Mouse (Mus musculus): ENCODE results near the gene Krtap10-10. TPM values are rescaled to one million over a fixed set of nuclear protein-coding genes. Genes with fewer than 3 reads are reported as not detected.

The Krtap10-10 gene
- polyA plus RNA-seq, 1 experiment, result not detected

DNA sequence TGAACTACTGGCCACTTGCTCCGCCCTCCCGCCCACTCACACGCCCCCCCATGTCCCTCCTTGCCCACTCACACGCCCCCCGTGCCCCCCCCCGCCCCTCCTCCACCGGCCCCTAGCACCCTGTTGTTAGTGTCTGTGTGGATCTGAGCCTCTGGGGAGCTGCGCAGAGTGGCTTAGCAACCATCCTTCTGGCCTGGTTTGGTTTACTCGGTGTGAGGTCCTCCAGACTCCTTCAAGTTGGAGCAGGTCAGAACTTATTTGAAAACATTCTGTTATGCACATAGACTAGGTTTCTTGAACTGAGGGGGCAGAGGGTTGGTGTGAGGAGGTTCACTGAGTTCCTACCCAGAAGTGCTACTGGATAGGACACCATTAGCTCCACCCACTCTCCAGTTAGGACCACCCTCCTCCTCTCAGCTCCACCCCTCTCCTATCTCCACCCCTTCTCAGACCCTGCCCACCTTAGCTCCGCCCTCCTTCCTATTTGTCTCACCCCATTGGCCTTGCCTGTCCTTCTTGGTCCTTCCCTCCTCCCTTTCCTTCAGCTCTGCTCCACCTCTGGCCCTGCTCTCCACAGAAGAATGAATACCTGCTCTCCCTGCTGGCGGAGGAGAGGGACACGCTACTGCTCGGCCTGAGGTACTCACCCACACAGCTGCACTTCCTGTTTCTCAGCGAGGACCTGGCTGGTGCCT, 28.5 kb downstream of the Krtap10-10 start:
- no peak overlapping the region for H3K27ac ChIP-seq (ENCODE audit: insufficient read depth, low read depth, low read length)
- no peaks in the 10 kb centered on the region for H3K4me1 ChIP-seq (ENCODE audit: control insufficient read depth, insufficient read depth, low read length)
- H3K4me3 ChIP-seq (ENCODE audit: insufficient read depth, low read length), result peak overlapping the region; percentile 43
- no peak for TF ChIP-seq CTCF (IDR thresholded peaks at IDR 0.05; ENCODE audit: low read depth, low read length)
- TF ChIP-seq POLR2A (IDR thresholded peaks at IDR 0.05; ENCODE audit: borderline replicate concordance, low read depth, low read length), result no peak

DNA sequence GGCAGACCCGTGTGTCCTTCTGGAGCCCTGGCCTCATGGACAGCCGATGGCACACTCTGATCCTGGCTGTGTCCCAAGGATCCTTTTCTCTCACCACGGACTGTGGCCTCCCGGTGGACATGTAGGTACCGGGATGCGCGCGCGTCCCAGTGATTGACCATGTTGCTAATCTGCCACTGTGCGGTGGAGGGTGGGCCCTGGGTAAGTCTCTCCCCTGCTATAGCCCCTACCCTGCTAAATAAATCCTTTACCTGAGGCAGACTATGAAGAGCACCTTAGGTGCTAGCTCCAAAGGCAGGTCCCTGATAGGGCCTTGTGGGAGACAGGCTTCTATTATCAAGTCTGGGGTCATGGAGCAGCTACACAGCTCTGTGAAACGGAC, 29.0 kb downstream of the Krtap10-10 start:
- H3K4me3 ChIP-seq (ENCODE audit: insufficient read depth, low read length), result peak overlapping the region; percentile 43
- TF ChIP-seq CTCF (IDR thresholded peaks at IDR 0.05; ENCODE audit: low read depth, low read length) (no peak), POLR2A (IDR thresholded peaks at IDR 0.05; ENCODE audit: borderline replicate concordance, low read depth, low read length) (no peak)
- H3K27ac ChIP-seq (ENCODE audit: insufficient read depth, low read depth, low read length), result no peak overlapping the region
- no peaks in the 10 kb centered on the region for H3K4me1 ChIP-seq (ENCODE audit: control insufficient read depth, insufficient read depth, low read length)

DNA sequence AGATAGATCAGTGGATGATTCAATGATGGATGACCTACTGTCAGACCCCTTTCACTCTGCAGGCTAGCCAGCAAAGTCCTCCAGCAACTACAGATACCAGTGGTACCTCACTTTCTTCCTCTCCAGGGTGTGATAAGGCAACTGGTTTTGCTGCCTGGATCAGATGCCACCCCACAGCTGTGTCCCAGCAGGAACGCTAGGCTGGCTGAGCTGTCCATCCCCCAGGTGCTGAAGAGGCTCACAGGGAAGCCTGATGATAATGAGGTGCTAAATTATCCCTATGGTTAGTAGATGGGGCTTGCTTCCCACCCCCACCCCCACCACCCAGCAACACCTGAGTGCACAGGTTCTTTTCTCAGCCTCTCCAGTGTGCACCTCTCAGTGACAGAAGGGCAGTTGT, 31.8 kb downstream of the Krtap10-10 start:
- Histone ChIP-seq H3K4me3 (ENCODE audit: insufficient read depth, low read length) (no peak overlapping the region), H3K27ac (ENCODE audit: insufficient read depth, low read depth, low read length) (no peak overlapping the region), H3K4me1 (ENCODE audit: control insufficient read depth, insufficient read depth, low read length) (no peaks in the 10 kb centered on the region)
- TF ChIP-seq POLR2A (IDR thresholded peaks at IDR 0.05; ENCODE audit: borderline replicate concordance, low read depth, low read length), result no peak
- TF ChIP-seq CTCF (IDR thresholded peaks at IDR 0.05; ENCODE audit: low read depth, low read length), result no peak

DNA sequence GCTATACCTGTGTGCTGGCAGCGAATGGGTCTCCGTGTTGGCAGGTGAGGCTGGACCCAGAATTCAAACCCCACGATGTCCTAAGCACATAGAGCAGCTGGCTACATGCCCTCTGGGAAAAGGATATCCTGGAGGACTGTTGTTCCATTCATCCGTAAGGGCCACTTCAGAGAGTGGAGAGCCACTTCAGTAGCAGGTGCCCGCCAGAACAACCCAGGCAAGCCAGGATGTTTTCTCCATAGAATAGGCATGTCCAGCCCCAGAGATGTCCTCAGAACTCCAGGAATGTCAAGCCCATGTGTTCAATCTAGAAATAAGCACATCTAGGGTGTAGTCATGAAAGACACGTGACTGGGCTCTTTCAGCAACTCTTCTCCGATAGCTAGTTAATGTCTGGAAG, 33.9 kb downstream of the Krtap10-10 start:
- no peaks in the 10 kb centered on the region for H3K4me1 ChIP-seq (ENCODE audit: control insufficient read depth, insufficient read depth, low read length)
- no peak overlapping the region for H3K27ac ChIP-seq (ENCODE audit: insufficient read depth, low read depth, low read length)
- no peak overlapping the region for H3K4me3 ChIP-seq (ENCODE audit: insufficient read depth, low read length)
- TF ChIP-seq POLR2A (IDR thresholded peaks at IDR 0.05; ENCODE audit: borderline replicate concordance, low read depth, low read length) (no peak), CTCF (IDR thresholded peaks at IDR 0.05; ENCODE audit: low read depth, low read length) (no peak)

DNA sequence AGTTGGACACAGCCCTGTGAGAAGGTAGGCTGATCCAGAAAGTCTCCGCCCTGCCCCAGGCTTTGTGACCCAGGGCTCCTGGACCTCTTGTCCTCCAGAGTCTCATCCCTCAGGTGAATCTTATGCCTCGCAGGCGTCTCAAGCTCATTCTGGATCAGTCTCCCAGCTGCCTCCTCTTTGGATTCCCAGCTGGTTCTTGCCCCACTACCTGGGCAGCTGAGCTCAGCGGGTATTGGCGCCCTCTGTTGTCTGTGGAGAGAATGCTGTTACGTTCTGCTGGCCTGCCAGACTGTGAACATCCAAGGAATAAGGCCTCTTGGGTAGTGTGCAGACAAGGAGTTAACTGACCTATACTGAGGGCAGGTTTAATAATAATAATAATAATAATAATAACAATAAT, 43.2 kb downstream of the Krtap10-10 start:
- no peak overlapping the region for H3K27ac ChIP-seq (ENCODE audit: insufficient read depth, low read depth, low read length)
- no peaks in the 10 kb centered on the region for H3K4me1 ChIP-seq (ENCODE audit: control insufficient read depth, insufficient read depth, low read length)
- TF ChIP-seq CTCF (IDR thresholded peaks at IDR 0.05; ENCODE audit: low read depth, low read length), result peak; percentile 55
- no peak for TF ChIP-seq POLR2A (IDR thresholded peaks at IDR 0.05; ENCODE audit: borderline replicate concordance, low read depth, low read length)

DNA sequence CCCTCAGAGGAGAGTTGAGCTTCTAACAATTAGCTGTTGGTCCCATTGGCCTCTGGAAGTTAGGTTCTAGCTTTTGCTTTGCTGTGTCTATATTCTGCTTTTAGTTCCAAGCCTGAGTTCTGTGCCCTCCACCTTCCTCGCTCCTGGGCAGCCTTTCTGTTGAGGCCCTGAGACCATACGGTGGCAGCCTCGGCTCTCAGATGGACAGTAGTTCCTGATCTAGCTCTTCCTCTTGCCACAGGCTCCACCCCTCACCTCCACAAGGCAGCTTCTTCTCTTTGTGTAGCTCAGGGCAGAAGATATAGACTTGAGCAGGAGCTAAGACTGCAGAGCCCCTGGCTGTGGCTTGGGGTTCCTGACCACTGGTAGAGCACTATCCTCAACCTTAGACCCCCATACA, 44.6 kb downstream of the Krtap10-10 start:
- no peak for TF ChIP-seq POLR2A (IDR thresholded peaks at IDR 0.05; ENCODE audit: borderline replicate concordance, low read depth, low read length)
- no peak for TF ChIP-seq CTCF (IDR thresholded peaks at IDR 0.05; ENCODE audit: low read depth, low read length)
- no peaks in the 10 kb centered on the region for H3K4me1 ChIP-seq (ENCODE audit: control insufficient read depth, insufficient read depth, low read length)
- H3K4me3 ChIP-seq (ENCODE audit: insufficient read depth, low read length), result no peak overlapping the region
- H3K27ac ChIP-seq (ENCODE audit: insufficient read depth, low read depth, low read length), result no peak overlapping the region

More for the DNA sequence above, 43.2 kb downstream of the Krtap10-10 start:
- H3K4me3 ChIP-seq (ENCODE audit: insufficient read depth, low read length), result no peak overlapping the region

DNA sequence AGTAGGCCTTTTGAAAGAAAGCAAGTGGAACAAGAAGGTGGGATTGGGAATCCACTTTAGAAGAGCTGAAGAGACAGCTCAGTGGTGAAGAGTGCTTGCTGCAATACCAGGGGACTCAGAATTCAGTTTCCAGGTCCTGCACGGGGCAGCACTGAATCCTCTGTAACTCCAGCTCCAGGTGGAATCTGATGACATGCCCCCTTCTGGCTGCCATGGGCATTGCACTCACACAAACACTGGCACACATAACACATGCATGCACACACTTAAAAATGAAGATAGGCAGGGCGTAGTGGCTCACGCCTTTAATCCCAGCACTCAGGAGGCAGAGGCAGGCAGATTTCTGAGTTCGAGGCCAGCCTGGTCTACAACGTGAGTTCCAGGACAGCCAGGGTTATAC, 46.8 kb downstream of the Krtap10-10 start:
- no peak overlapping the region for H3K4me3 ChIP-seq (ENCODE audit: insufficient read depth, low read length)
- no peaks in the 10 kb centered on the region for H3K4me1 ChIP-seq (ENCODE audit: control insufficient read depth, insufficient read depth, low read length)
- H3K27ac ChIP-seq (ENCODE audit: insufficient read depth, low read depth, low read length), result no peak overlapping the region
- no peak for TF ChIP-seq POLR2A (IDR thresholded peaks at IDR 0.05; ENCODE audit: borderline replicate concordance, low read depth, low read length)
- no peak; the same call in none of the 2 replicates for TF ChIP-seq CTCF (IDR thresholded peaks at IDR 0.05; ENCODE audit: low read depth, low read length)

DNA sequence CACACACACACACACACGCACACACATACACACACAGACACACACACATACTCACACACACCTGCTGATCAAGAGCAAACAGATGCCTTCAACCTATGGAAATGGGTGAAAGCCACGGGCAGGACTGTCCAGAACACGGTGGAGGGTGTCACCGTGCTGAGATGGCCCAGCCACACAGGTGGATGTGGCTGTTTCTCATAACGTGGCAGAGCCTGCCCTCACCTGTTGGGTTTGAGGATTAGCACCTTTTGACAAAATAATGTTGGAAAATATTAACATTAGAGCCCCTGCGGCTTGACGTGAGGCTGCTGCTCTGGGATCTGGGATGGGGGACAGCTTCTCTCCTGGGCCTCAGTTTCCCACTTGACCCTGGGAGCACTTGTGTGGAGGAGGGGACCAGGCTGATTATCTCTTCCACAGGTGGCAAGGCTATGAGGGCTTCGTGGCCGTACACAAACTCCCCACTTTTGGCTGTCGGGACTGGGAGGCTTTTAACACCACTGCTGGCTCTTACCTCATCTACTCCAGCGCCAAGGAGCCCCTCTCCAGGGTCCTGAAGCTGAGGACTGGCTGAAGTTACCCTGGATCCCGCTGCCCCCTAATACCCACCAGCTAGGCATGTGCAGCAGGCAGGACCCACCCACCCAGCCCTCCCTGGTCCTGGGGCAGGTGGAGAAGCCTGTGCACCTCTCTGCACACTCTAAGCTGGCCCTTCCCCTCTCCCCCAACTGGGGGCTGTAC, 50.4 kb downstream of the Krtap10-10 start:
- Histone ChIP-seq H3K27ac (ENCODE audit: insufficient read depth, low read depth, low read length) (no peak overlapping the region), H3K4me3 (ENCODE audit: insufficient read depth, low read length) (no peak overlapping the region), H3K4me1 (ENCODE audit: control insufficient read depth, insufficient read depth, low read length) (no peaks in the 10 kb centered on the region)
- TF ChIP-seq CTCF (IDR thresholded peaks at IDR 0.05; ENCODE audit: low read depth, low read length) (no peak), POLR2A (IDR thresholded peaks at IDR 0.05; ENCODE audit: borderline replicate concordance, low read depth, low read length) (no peak)

Other genes starting within 250 kb of the Krtap10-10 start
- gene Sumo3, start 229.8 kb upstream of the Krtap10-10 start, polyA plus RNA-seq (2012; ENCODE audit: insufficient read depth, insufficient read length, missing spikeins), result 165 and 203 TPM in 2 replicates
- gene Gm49325, start 229.8 kb upstream of the Krtap10-10 start, polyA plus RNA-seq (2012; ENCODE audit: insufficient read depth, insufficient read length, missing spikeins), result 40.9 and 41.8 TPM in 2 replicates
- 57.9 and 61.2 TPM in 2 replicates for gene Ube2g2, start 213.7 kb upstream of the Krtap10-10 start, polyA plus RNA-seq (2012; ENCODE audit: insufficient read depth, insufficient read length, missing spikeins)
- not detected in 2 replicates for gene Tspear, start 149.4 kb upstream of the Krtap10-10 start, polyA plus RNA-seq (2012; ENCODE audit: insufficient read depth, insufficient read length, missing spikeins)
- not detected in 2 replicates for gene Gm19402, start 145.2 kb upstream of the Krtap10-10 start, polyA plus RNA-seq (2012; ENCODE audit: insufficient read depth, insufficient read length, missing spikeins)
- gene Gm9508, start 138.7 kb upstream of the Krtap10-10 start, polyA plus RNA-seq (2012; ENCODE audit: insufficient read depth, insufficient read length, missing spikeins), result not detected in 2 replicates
- gene Gm10272, start 129.3 kb upstream of the Krtap10-10 start, polyA plus RNA-seq (2012; ENCODE audit: insufficient read depth, insufficient read length, missing spikeins), result not detected in 2 replicates
- gene Gm10024, start 124.5 kb upstream of the Krtap10-10 start, polyA plus RNA-seq (2012; ENCODE audit: insufficient read depth, insufficient read length, missing spikeins), result not detected in 2 replicates
- not detected in 2 replicates for gene Gm10142, start 120.1 kb upstream of the Krtap10-10 start, polyA plus RNA-seq (2012; ENCODE audit: insufficient read depth, insufficient read length, missing spikeins)
- gene Krtap12-1, start 115.3 kb upstream of the Krtap10-10 start, polyA plus RNA-seq (2012; ENCODE audit: insufficient read depth, insufficient read length, missing spikeins), result not detected in 2 replicates
- not detected in 2 replicates for gene Gm10100, start 109.5 kb upstream of the Krtap10-10 start, polyA plus RNA-seq (2012; ENCODE audit: insufficient read depth, insufficient read length, missing spikeins)
- gene Gm18596, start 93.3 kb upstream of the Krtap10-10 start, polyA plus RNA-seq (2012; ENCODE audit: insufficient read depth, insufficient read length, missing spikeins), result not detected in 2 replicates
- gene Gm9736, start 84.6 kb upstream of the Krtap10-10 start, polyA plus RNA-seq (2012; ENCODE audit: insufficient read depth, insufficient read length, missing spikeins), result not detected in 2 replicates
- gene Gm3233, start 76.3 kb upstream of the Krtap10-10 start, polyA plus RNA-seq (2012; ENCODE audit: insufficient read depth, insufficient read length, missing spikeins), result not detected in 2 replicates
- gene Gm3238, start 64.6 kb upstream of the Krtap10-10 start, polyA plus RNA-seq (2012; ENCODE audit: insufficient read depth, insufficient read length, missing spikeins), result not detected in 2 replicates
- gene Gm7138, start 59.0 kb upstream of the Krtap10-10 start, polyA plus RNA-seq (2012; ENCODE audit: insufficient read depth, insufficient read length, missing spikeins), result not detected in 2 replicates
- gene Gm3250, start 53.4 kb upstream of the Krtap10-10 start, polyA plus RNA-seq (2012; ENCODE audit: insufficient read depth, insufficient read length, missing spikeins), result not detected in 2 replicates
- not detected in 2 replicates for gene Gm7137, start 47.7 kb upstream of the Krtap10-10 start, polyA plus RNA-seq (2012; ENCODE audit: insufficient read depth, insufficient read length, missing spikeins)
- gene Gm9639, start 40.9 kb upstream of the Krtap10-10 start, polyA plus RNA-seq (2012; ENCODE audit: insufficient read depth, insufficient read length, missing spikeins), result not detected in 2 replicates
- not detected in 2 replicates for gene Gm19668, start 36.8 kb upstream of the Krtap10-10 start, polyA plus RNA-seq (2012; ENCODE audit: insufficient read depth, insufficient read length, missing spikeins)
- gene Gm9507, start 24.1 kb upstream of the Krtap10-10 start, polyA plus RNA-seq (2012; ENCODE audit: insufficient read depth, insufficient read length, missing spikeins), result not detected in 2 replicates
- gene Gm2696, start 21.3 kb upstream of the Krtap10-10 start, polyA plus RNA-seq (2012; ENCODE audit: insufficient read depth, insufficient read length, missing spikeins), result not detected in 2 replicates
- not detected in 2 replicates for gene Krtap10-4, start 8.9 kb upstream of the Krtap10-10 start, polyA plus RNA-seq (2012; ENCODE audit: insufficient read depth, insufficient read length, missing spikeins)
- gene Gm36176, start 10.9 kb downstream of the Krtap10-10 start, polyA plus RNA-seq (2012; ENCODE audit: insufficient read depth, insufficient read length, missing spikeins), result not detected in 2 replicates
- not detected in 2 replicates for gene Gm10318, start 16.9 kb downstream of the Krtap10-10 start, polyA plus RNA-seq (2012; ENCODE audit: insufficient read depth, insufficient read length, missing spikeins)
- gene Gm3285, start 26.0 kb downstream of the Krtap10-10 start, polyA plus RNA-seq (2012; ENCODE audit: insufficient read depth, insufficient read length, missing spikeins), result not detected in 2 replicates
- 0.19 TPM in 1 of 2 replicates, not detected in the other for gene Lrrc3, start 66.6 kb downstream of the Krtap10-10 start, polyA plus RNA-seq (2012; ENCODE audit: insufficient read depth, insufficient read length, missing spikeins)
- 8.6 and 13.8 TPM in 2 replicates for gene Trpm2, start 134.6 kb downstream of the Krtap10-10 start, polyA plus RNA-seq (2012; ENCODE audit: insufficient read depth, insufficient read length, missing spikeins)
- gene 1810043G02Rik, start 142.6 kb downstream of the Krtap10-10 start, polyA plus RNA-seq (2012; ENCODE audit: insufficient read depth, insufficient read length, missing spikeins), result 12.4 and 13.6 TPM in 2 replicates
- gene Pfkl, start 174.1 kb downstream of the Krtap10-10 start, polyA plus RNA-seq (2012; ENCODE audit: insufficient read depth, insufficient read length, missing spikeins), result 24.1 and 32.1 TPM in 2 replicates
- 1.5 and 2.2 TPM in 2 replicates for gene Dnmt3l, start 206.0 kb downstream of the Krtap10-10 start, polyA plus RNA-seq (2012; ENCODE audit: insufficient read depth, insufficient read length, missing spikeins)
- gene Aire, start 207.7 kb downstream of the Krtap10-10 start, polyA plus RNA-seq (2012; ENCODE audit: insufficient read depth, insufficient read length, missing spikeins), result not detected in 2 replicates
- 18.6 and 20.8 TPM in 2 replicates for gene Icosl, start 233.4 kb downstream of the Krtap10-10 start, polyA plus RNA-seq (2012; ENCODE audit: insufficient read depth, insufficient read length, missing spikeins)

Measured in bone marrow macrophage, adult 2 months (primary cell).